Mouse (Mus musculus) embryo, embryonic 11 days (tissue): ENCODE results near the gene Rftn2.

Source experiments
- DNase-seq: peaks from one replicate; pipeline ENCODE4 v3.0.0-alpha.2; 2015

Rftn2 gene

GRCm38 (mm10) chr1:55210202-55210965 is 16.2 kb downstream of the Rftn2 start:
- DNase-seq = peak; percentile 73

- no peak for DNase-seq
Observed at GRCm38 (mm10) chr1:55208500-55209140, 18.0 kb downstream of the Rftn2 start.

- DNase-seq = no peak
Observed at GRCm38 (mm10) chr1:55207561-55207960, 19.0 kb downstream of the Rftn2 start.

GRCm38 (mm10) chr1:55205808-55206327 is 20.7 kb downstream of the Rftn2 start:
- no peak for DNase-seq

GRCm38 (mm10) chr1:55201850-55202752 is 24.5 kb downstream of the Rftn2 start:
- no peak for DNase-seq

GRCm38 (mm10) chr1:55198719-55199118 is 27.9 kb downstream of the Rftn2 start:
- no peak for DNase-seq

- no peak for DNase-seq
Observed at GRCm38 (mm10) chr1:55196327-55197003, 30.1 kb downstream of the Rftn2 start.

- DNase-seq = no peak
Observed at GRCm38 (mm10) chr1:55195021-55195420, 31.6 kb downstream of the Rftn2 start.

- DNase-seq = peak; percentile 42
Observed at GRCm38 (mm10) chr1:55194064-55194915, 32.3 kb downstream of the Rftn2 start.

- peak; percentile 73 for DNase-seq
Observed at GRCm38 (mm10) chr1:55193316-55193715, 33.3 kb downstream of the Rftn2 start.

- peak; percentile 34 for DNase-seq
Observed at GRCm38 (mm10) chr1:55192824-55193223, 33.8 kb downstream of the Rftn2 start.

- peak; percentile 50 for DNase-seq
Observed at GRCm38 (mm10) chr1:55192015-55192414, 34.6 kb downstream of the Rftn2 start.

GRCm38 (mm10) chr1:55186592-55187210 is 39.9 kb downstream of the Rftn2 start:
- DNase-seq = no peak

GRCm38 (mm10) chr1:55185718-55186117 is 40.9 kb downstream of the Rftn2 start:
- DNase-seq = no peak

- DNase-seq = no peak
Observed at GRCm38 (mm10) chr1:55182392-55182791, 44.2 kb downstream of the Rftn2 start.

GRCm38 (mm10) chr1:55179917-55180566 is 46.5 kb downstream of the Rftn2 start:
- DNase-seq = no peak

- no peak for DNase-seq
Observed at GRCm38 (mm10) chr1:55174558-55175034, 52.0 kb downstream of the Rftn2 start.

GRCm38 (mm10) chr1:55173720-55174557 is 52.6 kb downstream of the Rftn2 start:
- DNase-seq = no peak
